8 mouse cellular contexts compared by ENCODE assay signal in the genomic region with DNA sequence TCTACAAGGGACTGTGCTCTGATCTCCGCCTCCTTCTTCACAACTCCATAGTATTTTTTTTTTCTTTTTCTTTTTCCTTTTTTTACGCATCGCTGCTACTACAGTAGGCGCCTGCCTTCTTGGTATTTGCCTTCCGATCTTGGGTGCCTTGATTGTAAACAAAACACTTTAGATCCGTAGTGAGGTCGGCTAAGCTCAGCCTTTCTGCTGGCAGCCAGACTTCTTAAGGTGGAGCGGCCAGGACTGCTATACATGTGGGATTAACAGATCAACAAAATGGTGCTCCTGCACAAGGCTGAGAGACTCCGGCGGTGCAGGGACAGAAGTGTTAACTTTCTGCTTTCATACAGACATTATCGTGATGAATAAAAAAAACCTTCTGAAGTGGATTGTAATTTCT. TPM values are rescaled to one million over a fixed set of nuclear protein-coding genes. Genes with fewer than 3 reads are reported as not detected.
DNase-seq lines count a peak whose midpoint lies in the region; ATAC-seq lines count a peak whose summit lies in the region.

No protein-coding gene starts in this region.

- peak overlapping the region; percentile 13 for H3K27ac ChIP-seq in embryonic facial prominence, embryonic 12.5 days
- peak overlapping the region; percentile 65 for H3K27ac ChIP-seq in heart, embryonic 15.5 days
- peak overlapping the region; percentile 82 for H3K27ac ChIP-seq in lung, embryonic 16.5 days (ENCODE audit: low read length)

- peak; percentile 72 for DNase-seq in CD4-positive, CD25-positive, alpha-beta regulatory T cell, adult 2 months (ENCODE audit: low read depth, low spot score)
- DNase-seq in T-cell, adult 2 months (ENCODE audit: low spot score) = peak; percentile 75
- DNase-seq in kidney, postnatal 10 days = peak; percentile 81
- DNase-seq in ovary, postnatal 14 days (ENCODE audit: low spot score) = peak; percentile 45
- DNase-seq in c-Kit-positive CD71-positive TER-119-positive erythroid progenitor cells, embryonic 14.5 days (ENCODE audit: low spot score) = no peak

- H3K27me3 ChIP-seq in embryonic facial prominence, embryonic 12.5 days = no peaks in the 10 kb centered on the region
- no peaks in the 10 kb centered on the region for H3K27me3 ChIP-seq in heart, embryonic 15.5 days
- no peaks in the 10 kb centered on the region for H3K27me3 ChIP-seq in lung, embryonic 16.5 days (ENCODE audit: control insufficient read depth, insufficient read depth, low read depth, low read length)

- H3K4me2 ChIP-seq in embryonic facial prominence, embryonic 12.5 days (replicated peaks) = peak overlapping the region; percentile 80
- peak overlapping the region; percentile 86 for H3K4me2 ChIP-seq in heart, embryonic 15.5 days
- peak overlapping the region; percentile 97 for H3K4me2 ChIP-seq in lung, embryonic 16.5 days (ENCODE audit: low read depth, low read length)

- H3K9me3 ChIP-seq in embryonic facial prominence, embryonic 12.5 days = no peaks in the 10 kb centered on the region
- H3K9me3 ChIP-seq in heart, embryonic 15.5 days (replicated peaks) = no peaks in the 10 kb centered on the region
- no peaks in the 10 kb centered on the region for H3K9me3 ChIP-seq in lung, embryonic 16.5 days (ENCODE audit: control insufficient read depth, low read length)

- H3K4me3 ChIP-seq in embryonic facial prominence, embryonic 12.5 days = peak overlapping the region; percentile 40
- peak overlapping the region; percentile 58 for H3K4me3 ChIP-seq in heart, embryonic 15.5 days
- H3K4me3 ChIP-seq in lung, embryonic 16.5 days (ENCODE audit: low read length) = peak overlapping the region; percentile 60

- H3K4me1 ChIP-seq in embryonic facial prominence, embryonic 12.5 days = peaks cover 8% of the 10 kb centered on the region; the same call in 1 of the 2 replicates
- H3K4me1 ChIP-seq in heart, embryonic 15.5 days (replicated peaks) = peaks cover 22% of the 10 kb centered on the region
- peaks cover 12% of the 10 kb centered on the region for H3K4me1 ChIP-seq in lung, embryonic 16.5 days (replicated peaks; ENCODE audit: control insufficient read depth, insufficient read depth, low read length)

- no peaks in the 10 kb centered on the region for H3K36me3 ChIP-seq in embryonic facial prominence, embryonic 12.5 days
- H3K36me3 ChIP-seq in heart, embryonic 15.5 days = no peaks in the 10 kb centered on the region
- no peaks in the 10 kb centered on the region for H3K36me3 ChIP-seq in lung, embryonic 16.5 days (ENCODE audit: control insufficient read depth, insufficient read depth, low read length)

- no peak for ATAC-seq in embryonic facial prominence, embryonic 12.5 days (ENCODE audit: insufficient number of reproducible peaks, insufficient read depth, low FRiP score, low TSS enrichment)
- ATAC-seq in heart, embryonic 15.5 days (replicated peaks; ENCODE audit: insufficient number of reproducible peaks, insufficient read depth, low FRiP score, low read depth) = no peak
- ATAC-seq in lung, embryonic 16.5 days (ENCODE audit: low read depth) = peak; percentile 16; the same call in 1 of the 2 replicates

- 1% methylated on average over 11 of the region's 11 CpGs for WGBS in embryonic facial prominence, embryonic 12.5 days
- 2% methylated on average over 11 of the region's 11 CpGs for WGBS in heart, embryonic 15.5 days
- WGBS in lung, embryonic 16.5 days = under 1% methylated on average over 11 of the region's 11 CpGs

- H3K9ac ChIP-seq in embryonic facial prominence, embryonic 12.5 days = peak overlapping the region; percentile 52
- H3K9ac ChIP-seq in heart, embryonic 15.5 days = peak overlapping the region; percentile 63
- peak overlapping the region; percentile 74 for H3K9ac ChIP-seq in lung, embryonic 16.5 days (ENCODE audit: low read length)

RNA-seq across cellular contexts. Expression of a gene that starts 3.1 kb away (rescaled TPM):
- polyA plus RNA-seq in embryonic facial prominence, embryonic 12.5 days (2016; fragmentation: Nextera tagmentation; extraction: Ambion mirVana) = 19.3 and 19.5 TPM in 2 replicates
- 14.4 and 18.4 TPM in 2 replicates for polyA plus RNA-seq in heart, embryonic 15.5 days (2015; fragmentation: Nextera tagmentation; extraction: Ambion mirVana)
- 20.0 and 21.7 TPM in 2 replicates for polyA plus RNA-seq in lung, embryonic 16.5 days (2015; fragmentation: Nextera tagmentation; extraction: Ambion mirVana)

RNA-seq across cellular contexts. Expression of a gene that starts 18.7 kb away (rescaled TPM):
- 10.1 and 14.6 TPM in 2 replicates for polyA plus RNA-seq in embryonic facial prominence, embryonic 12.5 days (2016; fragmentation: Nextera tagmentation; extraction: Ambion mirVana)
- polyA plus RNA-seq in heart, embryonic 15.5 days (2015; fragmentation: Nextera tagmentation; extraction: Ambion mirVana) = 8.7 and 10.3 TPM in 2 replicates
- 10.4 and 11.7 TPM in 2 replicates for polyA plus RNA-seq in lung, embryonic 16.5 days (2015; fragmentation: Nextera tagmentation; extraction: Ambion mirVana)

Comparison
In these comparisons a context has a peak if more than half of its experiments do, and no peak if none do; other contexts are left out.
1. H3K27ac ChIP-seq: peak in every context shown above with its lines; median percentile 82 in lung, embryonic 16.5 days; 65 in heart, embryonic 15.5 days; 13 in embryonic facial prominence, embryonic 12.5 days.